Mouse (Mus musculus): ENCODE results near the gene Hoxb4. TPM values are rescaled to one million over a fixed set of nuclear protein-coding genes. Genes with fewer than 3 reads are reported as not detected.

Gene Hoxb4
- total RNA-seq, 2 experiments from 2014 or later, result not detected

DNA sequence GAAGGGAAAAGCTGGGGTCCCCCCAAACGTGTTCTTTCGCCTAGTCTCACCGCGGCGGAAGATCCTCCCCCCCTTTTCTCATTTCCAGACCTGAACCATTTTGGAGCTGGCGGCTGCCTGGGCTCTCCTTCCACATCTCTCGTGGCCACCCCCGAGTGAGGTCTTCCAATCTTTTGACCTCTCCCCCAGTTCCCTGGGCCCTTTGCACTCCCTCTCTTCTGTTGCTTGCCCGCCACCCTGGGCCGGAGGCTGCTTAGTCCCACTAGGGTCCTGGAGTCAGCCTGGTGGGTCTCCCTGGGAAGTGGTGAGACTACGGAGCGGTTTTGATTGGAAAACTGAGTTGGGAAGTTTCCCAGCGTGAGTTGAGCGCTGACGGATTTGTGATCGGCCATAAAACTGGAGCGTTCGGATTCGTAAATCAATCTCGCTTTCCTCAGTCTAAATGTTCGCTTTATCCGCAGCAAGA, 7.7 kb downstream of the Hoxb4 start:
- intact Hi-C loops (cut with DNase I), result loop anchor here (10.0 kb wide), 1 partner anchor 151 kb away; no protein-coding TSS in a partner anchor
- no peak for DNase-seq (ENCODE audit: low spot score in 2 of 2)

DNA sequence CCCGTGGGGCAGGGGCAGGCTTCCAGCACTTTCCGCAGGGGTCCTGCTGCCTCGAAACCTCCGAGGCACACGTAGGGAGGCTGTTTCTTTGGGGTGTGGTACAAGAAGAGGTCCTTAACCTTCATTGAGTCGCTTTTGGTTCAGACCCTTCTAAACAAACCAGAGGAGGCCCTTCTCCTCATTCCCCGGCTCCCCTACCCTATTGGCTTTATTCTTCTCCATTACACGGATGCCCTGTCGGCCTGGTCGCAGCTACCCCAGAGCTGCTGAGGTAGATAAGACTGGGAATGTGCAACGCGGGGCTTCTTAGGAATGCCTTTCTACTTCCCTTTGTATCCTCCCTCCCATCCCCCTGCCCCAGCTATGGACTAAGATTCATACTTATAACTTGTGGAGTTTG, 8.6 kb downstream of the Hoxb4 start:
- no peak for DNase-seq (ENCODE audit: low spot score in 2 of 2)
- intact Hi-C loops (cut with DNase I), result loop anchor here (10.0 kb wide), 1 partner anchor 152 kb away; no protein-coding TSS in a partner anchor

DNA sequence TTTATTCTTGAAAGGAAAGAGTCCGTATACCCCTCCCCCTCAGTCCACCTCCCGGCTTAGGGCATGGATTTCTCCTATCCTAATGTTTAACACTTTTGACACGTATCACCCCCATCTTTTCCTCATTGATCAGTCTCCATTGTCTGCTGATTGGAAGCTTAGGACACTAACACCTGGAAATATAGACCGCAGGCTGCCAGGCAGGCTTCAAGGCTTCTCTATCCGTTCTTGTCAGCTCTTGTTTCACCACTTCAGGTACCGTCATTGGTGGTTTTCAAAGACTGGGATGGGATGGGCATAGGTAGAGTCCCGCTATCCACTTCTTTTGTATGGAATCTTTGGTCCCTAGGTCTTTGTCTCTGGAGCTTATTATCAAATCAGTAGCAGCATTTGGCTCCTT, 9.1 kb downstream of the Hoxb4 start:
- intact Hi-C loops (cut with DNase I), result loop anchor here (10.0 kb wide), 1 partner anchor 152 kb away; no protein-coding TSS in a partner anchor
- no peak for DNase-seq (ENCODE audit: low spot score in 2 of 2)

DNA sequence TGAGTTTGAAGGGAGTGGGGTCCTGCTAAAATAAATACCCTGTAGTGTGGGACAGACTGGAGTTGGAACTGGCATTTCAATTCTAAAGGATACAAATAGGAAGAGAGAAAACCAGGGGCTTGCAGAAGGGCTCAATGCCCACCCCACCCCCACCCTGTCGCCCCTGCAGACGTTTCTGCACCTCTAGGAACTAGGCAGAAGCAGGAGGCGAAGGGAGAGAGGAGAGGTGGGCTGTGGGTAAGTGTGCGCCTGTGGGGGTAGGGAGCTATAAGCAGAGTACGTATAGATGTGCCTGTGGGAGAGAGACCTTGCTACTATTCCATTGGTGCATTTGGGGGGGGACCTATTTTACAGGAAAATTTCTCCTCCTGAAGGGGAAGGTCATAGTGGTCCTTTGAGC, 9.7 kb downstream of the Hoxb4 start:
- DNase-seq (ENCODE audit: low spot score in 2 of 2), result no peak
- intact Hi-C loops (cut with DNase I), result loop anchor here (10.0 kb wide), 1 partner anchor 153 kb away; no protein-coding TSS in a partner anchor

GRCm38 (mm10) chr11:96328605-96329004, 10.5 kb downstream of the Hoxb4 start:
- no peak for DNase-seq (ENCODE audit: low spot score in 2 of 2)
- intact Hi-C loops (cut with DNase I), result loop anchor here (10.0 kb wide), 1 partner anchor 154 kb away; no protein-coding TSS in a partner anchor

- DNase-seq (ENCODE audit: low spot score in 2 of 2), result no peak
- intact Hi-C loops (cut with DNase I), result loop anchor here (10.0 kb wide), 1 partner anchor 417 kb away; the partner anchor contains the start of gene B4galnt2
These were observed 14.0 kb downstream of the Hoxb4 start for GRCm38 (mm10) chr11:96332105-96332504.

DNA sequence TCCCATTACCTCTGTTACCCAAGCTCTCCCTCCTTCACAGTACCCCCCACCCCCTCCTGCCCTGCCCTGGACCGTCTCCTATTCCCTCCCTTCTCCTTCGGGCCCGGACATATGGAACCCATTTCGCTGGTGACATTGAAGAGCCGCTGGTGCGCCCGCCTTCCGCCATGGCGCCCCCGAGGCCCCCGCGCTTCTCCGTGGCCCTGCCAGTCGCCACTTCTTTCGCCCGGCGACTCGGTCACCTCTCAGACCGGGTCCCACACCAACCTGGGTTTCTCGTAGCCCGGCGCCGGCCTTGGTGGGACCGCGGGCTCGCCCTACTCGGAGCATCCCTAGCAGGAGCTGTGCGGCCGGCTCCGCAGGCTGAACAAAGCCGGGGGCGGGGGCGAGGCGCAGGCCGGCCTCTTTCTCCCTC, 14.6 kb downstream of the Hoxb4 start:
- no peak for DNase-seq (ENCODE audit: low spot score in 2 of 2)
- intact Hi-C loops (cut with DNase I), result loop anchor here (10.0 kb wide), 1 partner anchor 418 kb away; the partner anchor contains the start of gene B4galnt2

DNA sequence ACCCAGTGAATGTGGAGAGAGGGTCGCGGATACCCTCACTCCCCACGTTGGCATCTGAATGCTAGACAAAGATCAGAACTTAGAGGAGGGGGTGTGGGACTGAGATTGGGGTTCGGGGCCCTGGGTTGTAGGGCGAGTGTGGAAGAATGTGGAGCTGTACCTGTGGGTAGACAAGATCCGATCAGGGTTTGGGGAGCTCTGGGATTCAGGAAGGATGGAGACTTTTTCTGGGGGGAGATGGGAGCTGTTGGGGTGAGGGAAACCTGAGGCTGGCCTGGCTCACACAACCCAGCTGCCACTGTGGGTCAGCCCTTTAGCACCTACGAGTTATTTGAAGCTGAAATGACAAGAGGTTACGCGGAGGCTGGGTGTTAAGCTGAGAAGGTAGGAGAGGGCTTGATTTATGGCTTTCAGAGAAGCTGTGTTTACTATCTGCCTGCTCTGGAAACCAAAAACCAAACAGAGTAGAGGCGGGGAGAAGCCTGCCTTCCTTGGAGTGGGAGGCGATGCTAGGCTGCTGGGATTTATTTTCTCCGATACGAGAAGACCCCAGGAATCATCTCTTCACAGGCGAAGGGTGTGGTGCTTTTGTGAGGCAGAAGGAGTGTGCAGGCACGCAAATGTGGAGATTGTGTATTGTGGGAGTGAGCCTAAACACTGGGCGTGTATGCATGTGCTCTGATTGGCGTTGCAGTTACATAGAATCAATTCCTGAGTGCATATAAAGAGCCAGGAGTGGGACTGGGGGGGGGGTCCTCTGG, 15.4 kb downstream of the Hoxb4 start:
- intact Hi-C loops (cut with DNase I), result loop anchor here (10.0 kb wide), 1 partner anchor 419 kb away; the partner anchor contains the start of gene B4galnt2
- DNase-seq (ENCODE audit: low spot score in 2 of 2), result no peak

DNA sequence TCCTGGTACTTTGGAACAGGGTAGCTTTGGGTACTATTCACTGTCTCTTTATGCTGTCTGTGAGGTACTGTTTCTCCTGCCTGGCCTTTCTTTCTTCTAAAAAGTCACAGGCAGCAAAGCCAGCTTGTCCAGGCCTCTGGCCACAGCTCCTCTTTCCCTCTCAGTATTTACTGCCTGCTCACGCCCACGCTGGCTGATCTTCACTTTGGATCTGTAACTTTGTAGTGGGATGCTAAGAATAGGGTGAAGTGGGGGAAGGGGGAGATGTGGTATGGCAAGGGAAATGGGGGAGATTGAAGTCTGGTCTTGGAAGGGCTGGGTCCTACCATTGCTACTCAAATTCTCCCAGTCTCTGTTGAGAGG, 15.9 kb downstream of the Hoxb4 start:
- DNase-seq (ENCODE audit: low spot score in 2 of 2), result no peak
- intact Hi-C loops (cut with DNase I), result loop anchor here (10.0 kb wide), 1 partner anchor 419 kb away; the partner anchor contains the start of gene B4galnt2

DNA sequence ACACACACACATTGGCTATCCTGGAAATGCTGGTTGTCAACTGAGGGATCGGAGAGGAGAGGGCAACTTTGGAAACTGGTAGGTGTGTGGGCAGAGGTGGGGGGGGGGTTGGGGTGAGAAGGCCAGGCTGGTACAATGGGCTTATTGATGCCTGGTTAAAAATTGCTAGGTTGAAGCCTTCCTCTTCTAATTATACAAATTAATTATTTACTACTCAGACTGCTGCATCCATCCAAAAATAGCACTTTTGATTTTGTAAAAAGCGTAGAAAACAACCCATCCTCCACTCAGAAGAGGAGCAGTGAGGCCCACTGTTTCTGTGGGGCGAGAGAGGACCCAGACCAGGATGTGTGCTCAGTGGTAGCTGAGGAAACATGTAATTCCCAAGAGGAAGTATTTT, 16.9 kb downstream of the Hoxb4 start:
- no peak for DNase-seq (ENCODE audit: low spot score in 2 of 2)
- intact Hi-C loops (cut with DNase I), result loop anchor here (10.0 kb wide), 1 partner anchor 420 kb away; the partner anchor contains the start of gene B4galnt2

DNA sequence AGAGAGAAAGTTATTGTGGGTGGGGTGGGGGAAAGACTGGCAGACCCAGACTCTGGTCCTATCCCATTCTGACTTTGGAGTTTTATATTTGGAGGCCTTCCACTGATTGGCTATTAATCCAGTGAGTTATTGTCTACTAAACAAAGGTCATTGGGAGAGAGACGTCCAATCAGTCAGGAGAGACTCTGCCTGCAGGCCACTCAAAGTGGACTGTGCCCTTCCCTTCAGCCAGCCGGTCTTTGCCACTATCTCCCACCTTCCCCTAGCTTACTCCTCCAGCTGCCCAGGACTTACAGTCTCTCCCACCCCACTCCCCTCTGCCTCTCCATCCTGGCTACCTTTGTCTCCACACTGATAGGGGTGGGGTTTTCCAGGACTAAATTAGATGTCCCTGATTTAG, 18.5 kb downstream of the Hoxb4 start:
- intact Hi-C loops (cut with DNase I), result loop anchor here (10.0 kb wide), 1 partner anchor 422 kb away; the partner anchor contains the start of gene B4galnt2
- DNase-seq (ENCODE audit: low spot score in 2 of 2), result no peak

DNA sequence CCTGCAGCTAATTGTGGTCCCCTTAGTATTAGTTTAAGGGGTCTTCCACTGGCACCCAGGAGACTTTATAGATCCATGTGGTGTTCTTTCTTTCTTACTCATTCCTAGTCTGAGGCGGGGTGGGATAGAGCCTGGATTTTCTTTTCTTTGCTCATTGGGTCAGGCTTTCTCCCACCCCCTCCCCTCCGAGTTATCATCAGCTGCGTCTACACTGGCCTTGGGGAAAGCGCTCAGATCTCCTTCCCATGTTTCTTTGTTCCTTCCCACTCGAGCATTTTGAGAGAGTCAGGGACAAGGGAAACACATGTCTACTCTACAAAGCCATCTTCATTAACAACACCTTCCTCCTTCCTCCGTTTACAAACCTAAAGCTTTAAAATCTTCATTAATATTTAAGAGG, 19.0 kb downstream of the Hoxb4 start:
- DNase-seq (ENCODE audit: low spot score in 2 of 2), result no peak
- intact Hi-C loops (cut with DNase I), result loop anchor here (10.0 kb wide), 1 partner anchor 422 kb away; the partner anchor contains the start of gene B4galnt2

DNA sequence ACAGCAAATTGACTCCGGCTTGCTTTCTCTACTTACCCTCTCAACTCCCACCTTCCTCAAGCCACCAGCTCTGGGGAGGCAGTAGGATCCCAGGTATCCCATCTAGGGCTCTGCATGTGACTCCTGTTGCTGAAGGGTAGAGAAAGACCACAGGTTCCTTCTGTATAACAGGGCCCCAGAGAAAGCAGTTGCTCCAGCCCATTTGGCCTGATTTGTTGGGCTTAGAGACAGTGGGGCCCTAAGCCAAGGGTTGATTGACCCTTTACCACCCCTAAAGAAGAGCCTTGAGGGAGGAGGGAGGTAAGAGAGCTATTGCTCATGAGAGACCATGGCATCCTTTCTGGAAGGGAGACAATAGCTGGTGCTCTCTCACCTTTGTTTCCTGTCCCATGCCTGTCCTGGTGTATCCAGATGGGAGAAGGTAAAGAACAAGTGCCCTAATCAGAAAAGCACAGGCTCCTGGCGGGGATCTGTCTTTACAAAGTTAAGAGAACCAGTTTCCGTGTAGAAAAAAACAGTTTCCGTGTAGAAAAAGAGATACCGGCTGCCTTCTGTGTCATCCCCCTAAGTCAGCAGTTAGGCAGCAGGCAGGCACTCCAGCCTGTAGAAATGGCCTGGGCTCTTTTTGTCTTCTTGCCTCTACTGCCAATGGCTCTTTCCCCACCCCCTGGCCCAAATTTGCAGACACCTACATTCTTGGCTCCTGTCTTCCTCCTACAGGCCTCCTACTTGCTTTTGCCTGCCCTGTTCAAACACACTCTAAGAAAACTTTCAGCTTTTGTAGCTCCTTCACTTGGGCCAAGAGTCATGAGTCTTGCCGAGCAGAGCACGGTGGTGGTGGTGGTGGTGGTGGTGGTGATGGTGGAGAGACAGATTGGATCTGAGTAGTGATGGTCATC, 21.1 kb downstream of the Hoxb4 start:
- DNase-seq (ENCODE audit: low spot score in 2 of 2), result no peak
- intact Hi-C loops (cut with DNase I), result loop anchor here (10.0 kb wide), 1 partner anchor 424 kb away; the partner anchor contains the start of gene B4galnt2

- intact Hi-C loops (cut with DNase I), result loop anchor here (5.0 kb wide), 2 partner anchors 139 to 164 kb away; no protein-coding TSS in a partner anchor
- no peak for DNase-seq (ENCODE audit: low spot score in 2 of 2)
These were observed 22.8 kb downstream of the Hoxb4 start for GRCm38 (mm10) chr11:96340698-96341365.

GRCm38 (mm10) chr11:96341701-96342575, 23.9 kb downstream of the Hoxb4 start:
- DNase-seq (ENCODE audit: low spot score in 2 of 2), result peak in 1 of 2 experiments; percentile 6
- intact Hi-C loops (cut with DNase I), result loop anchor here (5.0 kb wide), 2 partner anchors 140 to 165 kb away; no protein-coding TSS in a partner anchor

GRCm38 (mm10) chr11:96342576-96342930, 24.5 kb downstream of the Hoxb4 start:
- no peak for DNase-seq (ENCODE audit: low spot score in 2 of 2)
- intact Hi-C loops (cut with DNase I), result loop anchor here (5.0 kb wide), 2 partner anchors 140 to 165 kb away; no protein-coding TSS in a partner anchor

DNA sequence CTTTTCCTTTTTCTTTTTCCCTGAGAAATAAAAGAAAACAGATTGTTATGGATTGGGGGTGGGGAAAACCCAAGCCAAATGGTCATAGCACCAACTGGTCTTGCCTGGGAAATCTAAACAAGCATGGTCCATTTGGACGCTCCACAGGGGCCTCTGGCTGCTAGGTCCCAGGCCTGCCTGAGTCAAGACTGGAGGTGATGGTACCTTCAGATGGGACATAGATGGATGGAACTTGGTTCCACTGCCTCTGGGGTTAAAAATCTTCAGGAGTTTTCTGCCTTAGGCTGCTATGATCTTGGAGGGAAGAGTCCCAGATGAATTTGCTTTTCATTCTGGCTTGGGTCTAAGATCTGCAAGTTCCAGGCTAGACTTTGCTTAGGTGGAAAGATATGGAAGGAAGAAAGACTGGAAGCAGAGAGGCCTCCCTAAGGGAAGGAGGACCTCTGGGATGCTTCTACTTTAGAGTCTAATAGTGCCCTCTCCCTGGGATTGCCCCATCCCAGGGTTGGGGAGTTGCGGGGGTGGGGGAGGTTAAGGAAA, 25.2 kb downstream of the Hoxb4 start:
- intact Hi-C loops (cut with DNase I), result loop anchor here (5.0 kb wide), 2 partner anchors 141 to 166 kb away; no protein-coding TSS in a partner anchor
- DNase-seq (ENCODE audit: low spot score in 2 of 2), result no peak
